Mouse (Mus musculus) cerebellum, adult 11 months (tissue): ENCODE data around the gene Gm10842.
"Not testable (repeated sequence)": the region's sequence is repeated elsewhere in the genome, so short reads cannot be mapped to it uniquely, and the experiment has no call there.

Experiments
- DNase-seq: peaks from one replicate; pipeline ENCODE4 v3.0.0; 2022

The Gm10842 gene

GRCm38 (mm10) chr11:105146593-105146992 is at the start of gene Gm10842:
Gene Gm10842 (plus strand): TSS chr11:105146893.
- no peak for DNase-seq

- not testable (repeated sequence) for DNase-seq
Measured at GRCm38 (mm10) chr11:105112448-105112847, 34.2 kb upstream of the Gm10842 start.

- DNase-seq: no peak
Measured at GRCm38 (mm10) chr11:105117814-105118213, 28.9 kb upstream of the Gm10842 start.

- no peak for DNase-seq
Measured at GRCm38 (mm10) chr11:105120551-105121061, 26.1 kb upstream of the Gm10842 start.

GRCm38 (mm10) chr11:105121792-105122191 is 24.9 kb upstream of the Gm10842 start:
- not testable (repeated sequence) for DNase-seq

- DNase-seq: no peak
Measured at GRCm38 (mm10) chr11:105123986-105124385, 22.7 kb upstream of the Gm10842 start.

- DNase-seq: peak; percentile 72
Measured at GRCm38 (mm10) chr11:105125735-105126519, 20.8 kb upstream of the Gm10842 start, which contains the start of gene Mettl2. Gene Mettl2 (plus strand): TSS chr11:105126425.

- DNase-seq: no peak
Measured at GRCm38 (mm10) chr11:105126520-105127029, 20.1 kb upstream of the Gm10842 start.

GRCm38 (mm10) chr11:105135692-105136091 is 11.0 kb upstream of the Gm10842 start:
- no peak for DNase-seq

- not testable (repeated sequence) for DNase-seq
Measured at GRCm38 (mm10) chr11:105137255-105137654, 9.4 kb upstream of the Gm10842 start.

GRCm38 (mm10) chr11:105140512-105140911 is 6.2 kb upstream of the Gm10842 start:
- DNase-seq: not testable (repeated sequence)

- DNase-seq: no peak
Measured at GRCm38 (mm10) chr11:105141115-105141514, 5.6 kb upstream of the Gm10842 start.

- DNase-seq: no peak
Measured at GRCm38 (mm10) chr11:105143564-105143963, 3.1 kb upstream of the Gm10842 start.

- DNase-seq: no peak
Measured at GRCm38 (mm10) chr11:105144084-105144483, 2.6 kb upstream of the Gm10842 start.

- DNase-seq: no peak
Measured at GRCm38 (mm10) chr11:105144508-105145210, 2.0 kb upstream of the Gm10842 start.

- DNase-seq: no peak
Measured at GRCm38 (mm10) chr11:105145211-105145610, 1.5 kb upstream of the Gm10842 start.

GRCm38 (mm10) chr11:105149353-105149752 is 2.7 kb downstream of the Gm10842 start:
- no peak for DNase-seq

- DNase-seq: no peak
Measured at GRCm38 (mm10) chr11:105149766-105150165, 3.1 kb downstream of the Gm10842 start.

GRCm38 (mm10) chr11:105150691-105151090 is 4.0 kb downstream of the Gm10842 start:
- no peak for DNase-seq

- DNase-seq: no peak
Measured at GRCm38 (mm10) chr11:105151226-105152016, 4.7 kb downstream of the Gm10842 start.

- DNase-seq: no peak
Measured at GRCm38 (mm10) chr11:105152017-105152300, 5.3 kb downstream of the Gm10842 start.

GRCm38 (mm10) chr11:105152357-105152899 is 5.7 kb downstream of the Gm10842 start:
- no peak for DNase-seq
